Comparison of ENCODE assay signal across 14 mouse cellular contexts in the genomic region with DNA sequence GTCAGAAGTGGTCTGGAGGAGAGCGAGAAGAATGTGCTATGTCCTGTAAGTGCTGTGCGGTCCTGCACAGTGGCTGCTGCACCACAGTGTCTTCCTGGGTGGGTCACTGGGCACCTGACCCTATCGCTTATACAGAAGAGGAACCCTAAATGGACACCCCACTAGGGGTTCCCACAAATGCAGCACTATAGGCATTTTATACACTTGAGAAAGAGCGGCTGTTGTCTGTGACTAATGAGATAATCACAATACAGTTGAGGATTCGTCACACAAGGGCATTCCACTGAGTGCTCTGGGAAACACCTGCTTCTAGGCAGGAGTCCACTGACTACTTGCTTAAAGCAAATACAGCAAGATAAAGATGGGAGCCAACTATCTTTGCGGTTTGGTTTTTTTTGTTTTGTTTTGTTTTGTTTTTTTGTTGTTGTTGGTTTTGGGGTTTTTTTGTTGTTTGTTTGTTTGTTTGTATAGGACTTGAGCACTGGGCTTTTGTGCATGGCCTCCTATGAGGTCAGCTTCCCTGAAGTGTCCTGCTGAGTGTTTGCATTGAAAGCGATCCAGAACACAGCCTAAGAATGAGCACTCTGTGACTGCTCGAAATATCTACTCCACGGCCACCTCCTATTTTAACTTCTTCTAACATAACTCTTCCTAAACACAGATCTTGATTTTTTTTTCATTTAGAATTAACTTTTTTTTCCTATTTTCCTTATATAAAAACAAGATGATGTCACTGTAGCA. TPM values are rescaled to one million over a fixed set of nuclear protein-coding genes. Genes with fewer than 3 reads are reported as not detected.
DNase-seq lines count a peak whose midpoint lies in the region; ATAC-seq and TF ChIP-seq lines count a peak whose summit lies in the region.
"Had no signal": no experiment of that assay in that cellular context is flagged by ENCODE, and none has a peak within 500 bp of the region (broad histone marks: within the 10 kb centered on the region; RNA-seq: fewer than 3 reads in every experiment).

No protein-coding gene starts in this region.

- no peak for TF ChIP-seq CTCF in midbrain, postnatal 0 days (IDR thresholded peaks at IDR 0.05)

- H3K9me3 ChIP-seq in heart, embryonic 16.5 days (replicated peaks; ENCODE audit: control insufficient read depth, low read length), result no peaks in the 10 kb centered on the region
- H3K9me3 ChIP-seq in midbrain, embryonic 12.5 days, result no peaks in the 10 kb centered on the region
- no peaks in the 10 kb centered on the region for H3K9me3 ChIP-seq in midbrain, postnatal 0 days (ENCODE audit: low read length)
- H3K9me3 ChIP-seq in lung, embryonic 15.5 days, result no peaks in the 10 kb centered on the region
- no peaks in the 10 kb centered on the region for H3K9me3 ChIP-seq in midbrain, embryonic 15.5 days
- H3K9me3 ChIP-seq: forebrain, embryonic 13.5 days had no signal

- no peak overlapping the region for H3K27ac ChIP-seq in heart, embryonic 16.5 days (ENCODE audit: low read length)
- no peak overlapping the region for H3K27ac ChIP-seq in midbrain, embryonic 12.5 days (replicated peaks)
- no peak overlapping the region for H3K27ac ChIP-seq in midbrain, postnatal 0 days (ENCODE audit: low read depth, low read length)
- peak overlapping the region; percentile 80 for H3K27ac ChIP-seq in lung, embryonic 15.5 days
- no peak overlapping the region for H3K27ac ChIP-seq in midbrain, embryonic 15.5 days
- H3K27ac ChIP-seq: forebrain, embryonic 13.5 days; liver, embryonic 14.5 days had no signal

- no peaks in the 10 kb centered on the region for H3K27me3 ChIP-seq in heart, embryonic 16.5 days (ENCODE audit: control insufficient read depth, insufficient read depth, low read length)
- no peaks in the 10 kb centered on the region for H3K27me3 ChIP-seq in midbrain, embryonic 12.5 days
- H3K27me3 ChIP-seq in midbrain, postnatal 0 days (ENCODE audit: insufficient read depth, low read length), result no peaks in the 10 kb centered on the region
- H3K27me3 ChIP-seq in lung, embryonic 15.5 days, result no peaks in the 10 kb centered on the region
- H3K27me3 ChIP-seq in midbrain, embryonic 15.5 days (replicated peaks), result no peaks in the 10 kb centered on the region
- H3K27me3 ChIP-seq: forebrain, embryonic 13.5 days had no signal

- no peak for DNase-seq in heart, adult 9 months (ENCODE audit: low spot score in 2 of 2)
- DNase-seq in midbrain, postnatal 0 days (ENCODE audit: low spot score), result no peak
- DNase-seq in adrenal gland, adult 8-10 months, result no peak
- no peak for DNase-seq in cerebellum, postnatal 14 days
- DNase-seq: cerebellum, adult 9-10 months; right cerebral cortex, postnatal 14 days had no signal

- H3K4me1 ChIP-seq in heart, embryonic 16.5 days (ENCODE audit: control insufficient read depth, insufficient read depth, low read length), result no peaks in the 10 kb centered on the region
- H3K4me1 ChIP-seq in midbrain, embryonic 12.5 days, result 0 out of 2 replicates have a peak, but pooled peaks cover under 1% of the 10 kb centered on the region
- no peaks in the 10 kb centered on the region for H3K4me1 ChIP-seq in midbrain, postnatal 0 days (ENCODE audit: insufficient read depth, low read length)
- H3K4me1 ChIP-seq in lung, embryonic 15.5 days, result peaks cover 9% of the 10 kb centered on the region
- no peaks in the 10 kb centered on the region; the same call in 1 of the 2 replicates for H3K4me1 ChIP-seq in midbrain, embryonic 15.5 days
- H3K4me1 ChIP-seq: forebrain, embryonic 13.5 days had no signal

- no peak overlapping the region for H3K4me3 ChIP-seq in heart, embryonic 16.5 days (ENCODE audit: low read length)
- no peak overlapping the region for H3K4me3 ChIP-seq in midbrain, embryonic 12.5 days
- no peak overlapping the region for H3K4me3 ChIP-seq in midbrain, postnatal 0 days (ENCODE audit: low read depth, low read length)
- H3K4me3 ChIP-seq in lung, embryonic 15.5 days, result no peak overlapping the region
- H3K4me3 ChIP-seq in midbrain, embryonic 15.5 days, result no peak overlapping the region
- H3K4me3 ChIP-seq: forebrain, embryonic 13.5 days had no signal

- 52% methylated on average over 9 of the region's 9 CpGs for WGBS in heart, embryonic 16.5 days
- WGBS in midbrain, embryonic 12.5 days, result 69% methylated on average over 9 of the region's 9 CpGs
- 46% methylated on average over 9 of the region's 9 CpGs for WGBS in midbrain, postnatal 0 days
- WGBS in lung, embryonic 15.5 days, result 56% methylated on average over 9 of the region's 9 CpGs
- WGBS in midbrain, embryonic 15.5 days, result 56% methylated on average over 9 of the region's 9 CpGs

- no peak for ATAC-seq in heart, embryonic 16.5 days (replicated peaks; ENCODE audit: extremely low read depth, insufficient read depth, low FRiP score)
- peak; percentile 66 for ATAC-seq in midbrain, embryonic 12.5 days (ENCODE audit: low FRiP score, low read depth)
- no peak for ATAC-seq in midbrain, postnatal 0 days (ENCODE audit: low FRiP score)
- peak; percentile 55; the same call in 1 of the 2 replicates for ATAC-seq in lung, embryonic 15.5 days (ENCODE audit: borderline replicate concordance, extremely low read depth, low FRiP score, low TSS enrichment)
- ATAC-seq in midbrain, embryonic 15.5 days (replicated peaks), result peak; percentile 54; the same call in 1 of the 2 replicates
- ATAC-seq: forebrain, embryonic 13.5 days; inflammation-experienced regulatory T-cells, adult 6 months; Patski had no signal

- H3K9ac ChIP-seq in heart, embryonic 16.5 days (ENCODE audit: low read length), result no peak overlapping the region
- no peak overlapping the region for H3K9ac ChIP-seq in midbrain, embryonic 12.5 days (replicated peaks)
- H3K9ac ChIP-seq in midbrain, postnatal 0 days (replicated peaks; ENCODE audit: low read length, poor library complexity, severe bottlenecking), result no peak overlapping the region
- H3K9ac ChIP-seq in lung, embryonic 15.5 days, result no peak overlapping the region
- no peak overlapping the region for H3K9ac ChIP-seq in midbrain, embryonic 15.5 days
- H3K9ac ChIP-seq: forebrain, embryonic 13.5 days; liver, embryonic 14.5 days had no signal

- no peaks in the 10 kb centered on the region for H3K36me3 ChIP-seq in heart, embryonic 16.5 days (ENCODE audit: control insufficient read depth, insufficient read depth)
- no peaks in the 10 kb centered on the region for H3K36me3 ChIP-seq in midbrain, embryonic 12.5 days
- peaks cover 8% of the 10 kb centered on the region; the same call in 1 of the 2 replicates for H3K36me3 ChIP-seq in midbrain, postnatal 0 days (ENCODE audit: insufficient read depth, low read length)
- no peaks in the 10 kb centered on the region for H3K36me3 ChIP-seq in lung, embryonic 15.5 days
- H3K36me3 ChIP-seq in midbrain, embryonic 15.5 days (replicated peaks), result 0 out of 2 replicates have a peak, but pooled peaks cover 5% of the 10 kb centered on the region

- peak overlapping the region; percentile 19; the same call in 1 of the 2 replicates for H3K4me2 ChIP-seq in heart, embryonic 16.5 days (ENCODE audit: low read depth, low read length)
- no peak overlapping the region for H3K4me2 ChIP-seq in midbrain, embryonic 12.5 days (replicated peaks)
- H3K4me2 ChIP-seq in midbrain, postnatal 0 days (ENCODE audit: low read depth, low read length, poor library complexity, severe bottlenecking), result no peak overlapping the region
- peak overlapping the region; percentile 27 for H3K4me2 ChIP-seq in lung, embryonic 15.5 days
- H3K4me2 ChIP-seq in midbrain, embryonic 15.5 days, result no peak overlapping the region
- H3K4me2 ChIP-seq: forebrain, embryonic 13.5 days had no signal

RNA-seq across cellular contexts. Expression of gene Bfsp1, which starts 55.9 kb away (rescaled TPM):
- 1.1 and 1.4 TPM in 2 replicates for polyA plus RNA-seq in heart, embryonic 16.5 days (2015; fragmentation: Nextera tagmentation; extraction: Ambion mirVana)
- 1.8 and 2.3 TPM in 2 replicates for polyA plus RNA-seq in midbrain, embryonic 12.5 days (2016; fragmentation: Nextera tagmentation; extraction: Ambion mirVana)
- 1.5 and 2.5 TPM in 2 replicates for total RNA-seq in midbrain, postnatal 0 days (2014; rRNA removed)
- 2.5 TPM in 2 replicates for polyA plus RNA-seq in midbrain, postnatal 0 days (2015; fragmentation: Nextera tagmentation; extraction: Ambion mirVana)
- polyA plus RNA-seq in lung, embryonic 15.5 days (2015; fragmentation: Nextera tagmentation; extraction: Ambion mirVana), result 1.7 and 2.1 TPM in 2 replicates
- 1.8 and 1.9 TPM in 2 replicates for polyA plus RNA-seq in midbrain, embryonic 15.5 days (2015; fragmentation: Nextera tagmentation; extraction: Ambion mirVana)
- total RNA-seq in adrenal gland, adult 8-10 months (2022), result 1 to 10 TPM in 3 of 4 experiments, under 1 TPM in 1; 0.49 to 1.4 (median 1.1) TPM
- polyA plus RNA-seq: inflammation-experienced regulatory T-cells, adult 6 months had no signal

Comparison
In these comparisons a context has a peak if more than half of its experiments do, and no peak if none do; other contexts are left out.
1. ATAC-seq: peak in midbrain, embryonic 12.5 days (single experiment), lung, embryonic 15.5 days (single experiment) and midbrain, embryonic 15.5 days (single experiment); none in heart, embryonic 16.5 days (single experiment) and midbrain, postnatal 0 days (single experiment).
2. H3K4me2 ChIP-seq: peak in heart, embryonic 16.5 days (single experiment) and lung, embryonic 15.5 days (single experiment); none in midbrain, embryonic 12.5 days (single experiment), midbrain, postnatal 0 days (single experiment) and midbrain, embryonic 15.5 days (single experiment).